Mouse (Mus musculus) right cerebral cortex, postnatal 14 days (tissue): ENCODE measurements around the gene Gm17190.
"Not testable (repeated sequence)": the region's sequence is repeated elsewhere in the genome, so short reads cannot be mapped to it uniquely, and the experiment has no call there.

Experiments used
- DNase-seq: peaks from one replicate; pipeline ENCODE4 v3.0.0; 2022

Gm17190 gene

DNA sequence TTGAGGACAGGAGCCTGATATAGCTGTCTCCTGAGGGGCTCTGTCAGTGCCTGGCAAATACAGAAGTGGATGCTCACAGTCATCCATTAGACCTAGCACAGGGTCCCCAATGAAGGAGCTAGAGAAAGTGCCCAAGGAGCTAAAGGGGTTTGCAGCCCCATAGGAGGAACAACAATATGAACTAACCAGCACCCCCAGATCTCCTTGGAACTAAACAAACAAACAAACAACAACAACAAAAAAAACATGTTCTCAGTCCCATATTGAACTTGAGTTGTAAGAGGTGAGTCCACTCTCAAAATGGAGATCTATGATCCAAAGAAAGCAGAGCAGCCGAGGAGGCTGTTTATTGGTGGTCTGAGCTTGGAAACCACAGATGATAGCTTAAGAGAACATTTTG is at the start of gene Gm17190:
TSS of gene Gm17190 (plus strand) at position 301 of the 400 bp plus-strand sequence.
- not testable (repeated sequence) for DNase-seq

GRCm38 (mm10) chr13:96039536-96039935 is 42.3 kb upstream of the Gm17190 start:
- no peak for DNase-seq

GRCm38 (mm10) chr13:96040275-96041042 is 41.4 kb upstream of the Gm17190 start:
- DNase-seq = no peak

DNA sequence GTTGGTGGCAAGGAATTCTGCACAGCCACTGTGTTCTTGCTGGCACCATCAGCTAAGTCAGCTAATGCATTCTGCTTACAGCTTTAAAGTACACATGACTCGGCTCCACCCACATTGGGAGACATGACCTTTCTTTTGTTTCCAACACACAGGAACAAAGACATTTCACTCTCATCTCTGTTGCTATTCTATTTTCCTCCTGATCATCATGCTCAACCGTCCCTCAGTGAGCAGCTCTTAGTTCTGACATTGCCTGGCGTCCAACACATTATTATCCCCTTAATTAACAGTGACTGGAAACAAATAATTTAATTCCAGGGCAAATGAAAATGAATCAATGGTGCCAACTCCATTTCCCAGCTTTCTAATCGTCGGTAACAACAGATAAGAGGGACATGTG is 36.5 kb upstream of the Gm17190 start:
- no peak for DNase-seq

DNA sequence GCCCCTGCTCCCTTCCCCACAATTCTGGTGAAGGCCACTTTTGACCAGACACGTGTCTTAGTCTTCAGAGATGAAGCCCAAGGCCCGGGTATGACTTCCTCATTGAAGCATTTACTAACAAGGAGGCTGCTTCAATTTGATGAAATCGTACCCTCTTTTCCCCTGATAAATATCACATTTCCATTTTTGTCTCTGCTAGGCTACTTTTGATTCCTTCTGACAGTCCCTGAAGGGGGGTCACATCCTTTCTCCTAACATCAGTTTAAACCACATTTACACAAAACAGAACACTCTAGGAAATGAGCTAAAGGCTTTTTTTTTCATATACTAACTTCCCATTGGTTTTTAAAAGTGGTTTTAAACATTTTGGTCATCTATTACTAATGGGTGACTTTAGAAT is 29.1 kb upstream of the Gm17190 start:
- no peak for DNase-seq

GRCm38 (mm10) chr13:96073555-96073954 is 8.3 kb upstream of the Gm17190 start:
- DNase-seq = no peak

GRCm38 (mm10) chr13:96081276-96081675 is 578 bp upstream of the Gm17190 start, which contains the start of gene Gm20075:
Gene Gm20075 (minus strand): TSS chr13:96081376.
- not testable (repeated sequence) for DNase-seq

- DNase-seq = no peak
Observed at GRCm38 (mm10) chr13:96085581-96086302, 3.9 kb downstream of the Gm17190 start.

DNA sequence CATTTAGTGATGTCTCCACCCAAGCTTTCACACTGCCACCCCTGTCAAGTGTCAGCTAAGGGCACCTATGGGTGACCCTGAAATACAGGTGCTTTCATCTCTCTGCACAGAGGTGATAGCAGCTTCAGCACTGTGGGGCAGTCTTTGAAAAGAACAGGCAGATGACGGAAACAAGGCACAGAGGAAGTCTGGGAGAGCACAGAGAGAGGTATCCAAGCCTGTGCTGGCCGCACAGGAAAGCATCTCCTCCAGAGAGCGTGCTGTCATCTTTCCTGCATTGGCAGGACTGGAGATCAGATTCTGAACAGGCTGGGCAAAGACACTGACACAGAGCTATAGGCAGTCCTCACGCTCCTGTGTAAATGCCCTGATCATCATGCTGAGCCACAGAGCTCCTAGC is 9.1 kb downstream of the Gm17190 start:
- DNase-seq = no peak

DNA sequence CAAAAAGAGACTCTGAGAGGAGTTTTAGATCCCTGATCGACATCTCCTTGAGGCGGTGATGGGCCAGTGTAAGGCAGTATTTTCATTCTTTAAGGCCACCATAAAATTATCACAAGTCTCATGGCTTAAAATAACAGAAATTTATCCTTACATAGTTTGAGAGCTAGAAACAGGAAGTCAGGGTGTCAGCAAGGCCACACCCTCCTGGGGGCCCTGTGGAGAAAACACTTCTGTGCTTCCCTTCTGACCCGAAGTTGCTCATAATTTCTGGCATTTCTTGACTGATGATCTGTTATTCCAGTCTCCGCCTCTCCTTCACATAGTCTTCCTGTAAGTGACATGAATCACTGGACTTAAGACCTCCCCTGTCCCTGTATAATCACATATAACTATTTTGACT is 24.5 kb downstream of the Gm17190 start:
- no peak for DNase-seq

- DNase-seq = no peak
Observed at GRCm38 (mm10) chr13:96110767-96111166, 28.9 kb downstream of the Gm17190 start.

DNA sequence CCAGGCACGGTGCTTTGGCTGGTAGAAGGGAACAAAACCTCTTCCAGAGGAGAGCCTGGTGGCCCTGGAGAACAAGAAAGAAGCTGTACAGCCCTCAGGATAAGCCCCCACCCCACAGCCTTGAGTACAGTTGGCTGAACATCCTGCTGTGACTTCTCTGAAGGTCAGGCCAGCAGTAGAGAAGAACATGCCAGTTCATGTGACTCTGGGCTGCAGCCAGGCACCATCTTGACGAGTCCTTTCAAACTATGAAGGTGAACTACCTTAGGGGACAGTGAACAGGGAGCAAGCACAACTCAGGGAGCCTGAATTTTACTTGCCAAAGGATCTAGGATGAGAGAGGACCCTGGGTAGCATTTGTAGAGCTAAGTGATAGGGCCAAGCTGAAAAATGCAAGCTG is 30.9 kb downstream of the Gm17190 start:
- DNase-seq = no peak

DNA sequence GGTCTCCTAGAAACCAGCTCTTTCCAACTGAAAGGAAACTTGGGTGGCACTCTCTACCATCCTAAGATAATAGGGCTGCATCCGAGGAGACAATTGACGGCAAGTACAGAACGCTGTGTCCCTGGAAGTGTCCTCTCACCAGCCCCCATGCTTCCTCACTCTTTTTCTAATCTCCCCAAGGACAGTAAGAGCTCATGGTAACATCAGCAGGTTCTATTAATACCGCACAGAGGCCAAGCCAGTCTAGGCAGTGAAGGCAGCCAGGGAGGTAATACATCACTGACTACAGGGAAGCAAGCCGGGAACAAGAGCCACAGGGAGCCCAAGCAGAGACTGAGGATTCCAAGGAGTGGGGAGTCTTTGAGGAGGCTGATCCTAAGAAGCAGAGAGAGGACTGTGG is 43.2 kb downstream of the Gm17190 start:
- no peak for DNase-seq

GRCm38 (mm10) chr13:96126669-96127068 is 44.8 kb downstream of the Gm17190 start:
- no peak for DNase-seq

DNA sequence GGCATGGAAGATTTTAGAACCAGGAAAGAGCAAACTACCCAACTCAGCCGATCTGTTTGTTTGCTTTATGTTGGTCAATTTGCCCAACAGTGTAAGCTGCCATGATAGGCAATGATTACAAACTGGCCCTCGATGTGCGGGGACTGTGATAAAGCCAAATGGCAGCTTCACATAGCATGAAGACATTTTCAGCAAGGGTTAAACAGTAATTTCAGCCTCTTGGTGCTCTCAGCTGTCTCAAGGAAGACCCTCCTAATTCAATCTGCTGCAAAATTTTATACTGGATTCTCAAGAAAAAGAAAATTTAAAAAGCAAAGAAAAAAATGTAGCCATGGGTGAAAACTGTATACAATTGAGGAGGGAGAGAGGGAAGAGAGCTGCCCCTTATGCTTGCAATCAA is 47.2 kb downstream of the Gm17190 start:
- DNase-seq = no peak

DNA sequence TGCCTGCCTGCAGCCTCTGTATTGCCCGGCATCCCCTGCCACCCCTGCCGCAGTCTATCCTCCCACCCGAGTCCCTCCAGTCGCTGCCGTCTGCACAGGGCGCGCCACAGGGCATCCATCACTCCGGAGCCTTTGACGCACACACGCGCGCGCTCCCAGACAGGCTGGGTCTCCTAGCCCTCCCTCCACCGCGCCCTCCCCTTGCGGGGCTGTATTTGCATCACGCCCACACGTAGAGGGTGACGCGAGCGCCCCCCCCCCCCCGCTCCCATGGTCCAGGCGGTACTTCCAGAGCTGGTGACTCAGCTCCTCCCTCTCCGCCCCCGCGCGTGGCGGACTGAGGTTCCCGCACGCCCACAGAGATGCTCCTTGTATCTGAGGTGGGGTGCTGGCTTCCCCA is 49.2 kb downstream of the Gm17190 start:
- DNase-seq = peak; percentile 68

DNA sequence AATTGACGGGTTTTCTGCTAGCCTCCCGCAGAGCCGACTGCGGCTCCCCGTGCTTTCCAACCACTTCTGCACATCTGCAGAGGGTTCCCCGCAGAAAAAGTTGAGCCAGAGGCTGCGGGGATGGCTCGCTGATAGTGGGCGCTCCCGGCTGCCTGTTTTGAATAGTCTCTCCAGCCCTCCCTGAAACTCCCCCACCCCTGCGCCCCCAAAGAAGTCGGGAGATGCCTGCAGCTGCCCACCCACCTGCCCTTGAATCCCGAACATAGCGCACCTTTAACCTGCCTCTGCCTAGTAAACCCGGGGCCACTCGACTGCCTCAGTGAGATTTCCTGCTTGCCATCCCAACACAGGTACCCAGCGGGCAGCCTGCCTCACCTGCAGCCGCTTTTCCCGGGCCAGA is 50.1 kb downstream of the Gm17190 start:
- no peak for DNase-seq

DNA sequence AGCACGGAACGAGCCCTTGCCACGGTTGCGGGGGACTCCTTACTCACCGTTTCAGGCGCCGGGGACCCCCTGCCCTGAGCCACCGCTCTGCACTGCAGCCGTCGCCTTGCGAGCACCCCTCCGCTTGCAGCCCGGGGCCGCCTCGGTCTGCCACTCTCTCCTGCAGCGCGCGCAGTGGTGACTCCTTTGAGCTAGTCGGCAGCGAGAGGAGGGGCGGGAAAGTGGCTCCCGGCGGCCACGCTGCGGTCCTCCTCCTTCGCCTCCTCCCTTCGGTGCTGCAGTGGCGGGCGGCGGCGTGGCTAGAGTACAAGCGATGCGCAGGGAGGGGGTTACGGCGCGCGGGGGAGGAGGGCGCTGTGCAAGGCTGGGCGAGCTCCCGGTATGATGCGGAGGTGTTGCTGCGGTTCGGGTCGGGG is 50.6 kb downstream of the Gm17190 start, which contains the start of gene Sv2c:
TSS of gene Sv2c (minus strand) at position 177 of the 416 bp plus-strand sequence.
- peak; percentile 71 for DNase-seq
